Mouse (Mus musculus): ENCODE measurements around the gene Sft2d1.
A peak's percentile ranks its signal among the peaks of the same experiment; 100 is the strongest.
"Not testable (repeated sequence)": the region's sequence is repeated elsewhere in the genome, so short reads cannot be mapped to it uniquely, and the experiment has no call there.

Sft2d1 gene

DNA sequence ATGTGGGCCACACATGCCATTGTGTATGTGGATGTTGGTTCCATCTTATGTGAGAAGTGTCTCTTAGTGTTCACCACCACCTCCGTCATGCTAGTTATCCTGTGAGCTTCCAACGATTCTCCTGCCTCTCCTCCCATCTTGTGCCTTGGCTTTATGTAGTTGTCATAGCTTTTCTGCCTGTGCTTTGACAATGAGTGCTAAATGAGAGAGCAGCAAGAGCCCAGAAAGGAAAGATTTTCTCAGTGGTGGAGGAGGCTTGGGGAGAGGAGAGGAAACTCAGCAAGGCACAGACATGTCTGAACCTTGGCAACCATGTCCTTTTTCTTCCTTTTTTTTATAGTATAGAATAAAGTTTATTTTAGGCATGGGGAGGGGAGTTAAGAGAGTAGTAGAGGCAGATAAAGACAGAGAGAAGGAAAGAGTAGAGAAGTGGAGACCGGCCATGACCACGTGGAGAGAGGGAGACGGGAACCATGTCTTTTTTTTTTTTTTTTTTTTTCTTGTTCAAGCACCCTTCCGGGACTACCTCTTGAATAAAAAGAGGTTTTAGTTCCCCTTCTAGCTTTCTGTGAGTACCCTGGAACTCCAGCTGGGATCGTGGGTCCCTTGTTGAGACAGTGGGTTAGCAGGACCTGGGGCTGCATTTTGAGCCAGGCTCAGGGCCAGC, 8.0 kb upstream of the Sft2d1 start:
- DNase-seq (ENCODE audit: low spot score): no peak

DNA sequence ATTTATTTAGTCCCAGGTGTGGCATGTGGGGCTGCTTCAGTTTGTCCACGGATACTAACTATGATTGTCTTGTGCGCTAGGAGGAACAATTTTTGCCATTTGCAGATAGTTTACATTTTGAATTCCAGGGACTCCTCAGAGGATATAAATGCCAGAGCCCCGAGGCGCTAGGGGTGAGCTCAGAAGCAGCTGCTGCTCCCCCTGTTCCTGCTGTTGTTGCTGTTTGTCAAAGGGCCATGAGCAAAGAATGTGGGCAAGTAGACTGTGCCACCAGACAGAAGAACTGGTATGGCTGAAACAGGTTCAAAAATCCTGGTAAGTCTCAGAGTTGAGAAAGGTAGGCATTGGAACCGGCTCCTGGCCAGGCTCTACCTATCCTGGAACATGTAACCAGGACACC, 7.2 kb upstream of the Sft2d1 start:
- no peak for DNase-seq (ENCODE audit: low spot score)

DNA sequence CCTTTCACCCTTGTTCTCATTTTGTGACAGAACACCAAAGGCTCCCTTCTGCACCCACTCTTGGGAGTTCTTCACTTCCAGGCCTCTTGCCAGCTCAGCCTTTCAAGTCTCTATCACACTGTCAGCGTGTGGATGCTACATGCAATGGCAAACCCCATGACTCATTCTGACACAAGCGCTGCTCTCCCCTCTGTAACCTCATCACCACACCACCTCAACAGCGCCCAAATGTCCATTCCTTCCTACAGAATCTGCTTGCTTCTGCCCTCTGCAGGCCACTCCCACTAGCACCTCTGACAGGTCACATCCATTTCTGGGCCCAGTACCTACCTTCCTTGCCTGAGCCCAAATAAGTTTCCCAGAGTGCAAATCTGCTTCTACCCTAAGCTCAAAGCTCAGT, 5.1 kb upstream of the Sft2d1 start:
- DNase-seq (ENCODE audit: low spot score): no peak

DNA sequence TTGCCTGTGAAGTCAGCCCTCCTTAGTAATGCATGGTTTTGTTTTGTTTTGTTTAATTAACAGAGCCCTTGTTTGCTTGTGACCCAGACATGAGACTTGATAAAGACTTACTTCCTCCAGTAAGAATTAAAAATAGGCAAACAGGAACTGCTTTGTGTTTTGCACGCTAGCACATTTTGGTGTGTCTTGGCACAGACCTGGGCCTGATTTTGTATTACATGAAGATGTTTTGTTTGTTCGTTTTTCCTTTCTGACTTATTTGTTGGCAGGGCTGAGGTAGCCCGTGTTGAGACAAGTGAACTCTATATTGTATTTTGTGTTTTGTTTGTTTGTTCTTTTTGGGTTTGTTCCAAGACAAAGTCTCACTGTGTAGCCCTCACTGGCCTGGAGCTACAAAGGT, 849 bp downstream of the Sft2d1 start:
- DNase-seq (ENCODE audit: low spot score): no peak

DNA sequence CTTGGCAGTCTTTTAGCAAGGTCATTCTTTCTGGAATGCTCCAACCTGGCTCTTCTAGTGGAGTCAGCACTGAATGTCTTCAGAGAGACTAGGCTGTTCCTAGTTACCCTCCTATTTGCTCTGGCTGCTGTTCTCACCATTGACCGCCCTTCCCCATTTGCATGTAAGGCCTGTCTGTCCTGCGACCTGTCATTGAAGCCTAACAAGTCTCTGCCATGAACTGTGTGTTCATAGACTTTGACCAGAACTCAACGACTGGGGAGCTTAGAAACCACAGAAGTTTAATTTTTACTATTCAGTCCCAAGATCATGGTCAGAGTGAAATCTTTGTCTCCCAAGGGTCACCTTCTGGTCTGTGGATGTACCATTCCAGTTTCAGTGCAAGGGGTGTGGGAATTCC, 3.1 kb downstream of the Sft2d1 start:
- no peak for DNase-seq (ENCODE audit: low spot score)

DNA sequence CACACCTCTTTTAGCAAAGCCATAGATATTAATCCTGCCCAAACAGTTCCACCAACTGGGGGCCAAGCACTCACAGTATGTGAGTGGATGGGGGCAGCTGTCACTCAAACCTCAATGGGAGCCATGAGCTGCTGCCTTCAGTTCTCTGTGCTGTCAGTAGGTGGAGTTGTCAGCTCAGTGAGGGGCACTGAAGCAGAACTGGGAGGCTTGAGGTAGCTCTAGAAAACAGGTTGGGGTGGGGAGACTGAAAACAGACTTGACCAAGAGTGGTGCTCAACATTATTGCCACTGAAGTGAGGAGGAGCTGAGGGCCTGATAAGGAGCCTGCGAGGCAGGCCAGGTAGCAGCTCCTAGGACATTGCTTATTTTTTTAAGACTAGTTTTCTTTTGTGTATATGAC, 5.3 kb downstream of the Sft2d1 start:
- DNase-seq (ENCODE audit: low spot score): no peak

DNA sequence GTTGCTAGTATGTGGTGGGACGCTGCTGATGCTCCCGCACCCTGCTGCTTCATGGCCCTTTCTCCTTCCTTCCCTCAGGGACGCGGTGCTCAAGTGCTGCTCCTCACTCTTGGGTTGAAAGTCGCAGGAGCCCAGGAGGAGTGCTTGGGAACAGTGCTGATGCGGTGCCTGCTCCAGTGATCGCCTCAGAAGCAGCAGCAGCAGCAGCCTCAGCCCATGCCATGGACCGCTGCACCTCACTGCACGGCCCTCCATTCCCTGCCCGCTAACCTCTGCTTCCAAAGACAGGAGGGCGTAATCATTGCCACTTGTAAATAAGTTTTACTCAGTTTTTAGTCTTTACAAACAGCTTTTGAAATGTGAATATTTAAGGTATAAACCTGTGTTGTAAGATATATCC, 16.0 kb downstream of the Sft2d1 start:
- not testable (repeated sequence) for DNase-seq (ENCODE audit: low spot score)

DNA sequence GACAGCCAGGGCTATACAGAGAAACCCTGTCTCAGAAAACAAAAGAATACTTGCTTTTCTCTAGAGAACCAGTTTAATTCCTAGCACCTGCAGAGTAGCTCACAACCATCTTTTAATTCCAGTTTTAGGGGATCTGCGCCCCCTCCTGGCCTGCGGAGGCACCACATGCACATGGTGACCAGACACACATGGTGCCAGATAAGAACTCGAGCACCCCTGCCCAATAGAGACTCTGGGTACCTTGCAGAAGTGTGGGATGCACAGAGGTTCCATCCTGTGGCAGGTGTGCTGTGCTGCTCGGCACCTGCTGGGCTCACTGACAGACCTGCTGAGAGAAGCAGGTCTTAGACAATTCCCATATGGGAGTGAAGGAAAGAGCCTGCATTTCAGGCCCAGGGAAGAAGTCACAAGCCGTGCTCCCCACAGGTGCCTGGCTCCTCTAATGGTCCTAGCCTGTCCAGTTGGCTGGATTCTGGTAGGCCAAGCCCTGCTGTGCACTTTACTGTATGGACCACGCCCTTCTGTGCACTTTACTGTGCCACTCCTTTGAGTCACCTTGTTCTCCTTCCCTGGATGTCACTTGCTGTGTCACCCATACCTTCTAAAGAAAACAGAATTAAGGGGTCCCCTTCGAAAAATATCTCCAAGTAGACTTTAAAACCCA, 17.7 kb downstream of the Sft2d1 start:
- no peak for DNase-seq (ENCODE audit: low spot score)

DNA sequence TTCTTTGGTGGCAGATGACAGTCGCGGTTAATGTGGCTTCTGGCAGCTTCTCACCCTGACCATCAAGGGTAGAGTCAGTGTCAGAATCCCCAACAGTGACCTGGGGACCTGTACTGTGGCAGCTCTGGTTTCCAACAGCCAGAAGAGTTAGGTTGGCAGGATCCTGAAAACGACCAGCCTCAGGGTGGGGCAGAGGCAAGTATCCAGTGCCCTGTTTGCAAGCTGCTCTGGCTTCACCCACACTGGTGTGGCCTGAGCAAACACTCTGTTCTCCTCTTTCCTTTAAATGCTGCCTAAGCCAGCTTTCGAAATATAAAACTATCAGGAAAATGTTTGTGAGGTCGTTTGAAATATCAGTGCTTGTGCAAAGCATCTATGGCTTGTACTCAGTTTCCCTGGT, 19.7 kb downstream of the Sft2d1 start:
- DNase-seq (ENCODE audit: low spot score): no peak

DNA sequence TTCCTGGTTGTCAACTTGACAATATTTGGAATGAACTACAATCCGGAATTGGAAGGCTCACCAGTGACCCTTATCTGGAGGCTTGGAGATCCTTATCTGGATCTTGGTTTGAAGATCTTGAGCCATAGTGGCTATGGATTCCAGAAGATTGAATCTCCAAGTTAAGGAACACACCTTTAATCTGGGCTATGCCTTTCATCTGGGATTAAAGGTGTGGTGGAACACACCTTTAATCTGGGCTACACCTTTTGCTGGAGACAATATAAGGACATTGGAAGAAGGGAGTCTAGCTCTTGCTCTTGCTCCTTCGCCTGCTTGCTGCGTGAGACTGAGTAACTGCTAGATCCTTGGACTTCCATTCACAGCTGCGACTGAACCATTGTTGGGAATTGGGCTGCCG, 26.3 kb downstream of the Sft2d1 start, which contains the start of gene Prr18:
TSS of gene Prr18 (plus strand) at position 301 of the 400 bp plus-strand sequence.
- DNase-seq (ENCODE audit: low spot score): not testable (repeated sequence)

DNA sequence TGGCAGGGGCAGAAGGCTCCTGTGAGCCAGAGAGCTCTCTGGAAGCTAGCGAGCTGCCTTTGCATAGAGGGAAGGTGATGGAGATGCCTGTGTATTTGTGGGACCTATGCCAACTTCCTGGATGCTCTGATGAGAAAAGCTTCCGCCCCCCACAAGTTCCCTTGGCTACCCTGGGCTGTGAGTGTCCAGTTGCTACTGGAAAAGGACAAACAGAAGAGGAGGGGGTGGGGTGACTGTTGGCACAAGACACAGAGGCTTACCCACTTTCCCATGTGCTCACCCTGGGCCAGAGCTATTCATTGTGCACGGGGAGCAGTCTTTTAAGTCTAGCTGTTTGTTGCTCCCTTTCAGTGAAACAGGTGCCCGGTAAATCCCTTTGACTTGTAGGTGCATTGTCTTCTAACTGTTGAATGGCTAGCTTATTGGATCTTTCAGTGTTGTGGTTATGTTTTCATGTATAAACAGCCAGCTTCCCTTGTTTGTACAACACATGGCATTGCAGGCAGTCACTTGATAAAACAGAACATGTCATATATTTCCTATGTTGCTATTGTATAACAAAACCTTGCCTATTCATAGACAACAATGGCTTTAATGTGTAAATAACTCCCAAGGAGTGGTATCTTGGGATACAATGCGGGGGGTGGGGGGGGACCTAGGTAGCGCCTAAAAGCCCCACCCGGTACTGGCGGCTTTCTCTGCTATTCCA, 28.9 kb downstream of the Sft2d1 start:
- DNase-seq (ENCODE audit: low spot score): no peak

DNA sequence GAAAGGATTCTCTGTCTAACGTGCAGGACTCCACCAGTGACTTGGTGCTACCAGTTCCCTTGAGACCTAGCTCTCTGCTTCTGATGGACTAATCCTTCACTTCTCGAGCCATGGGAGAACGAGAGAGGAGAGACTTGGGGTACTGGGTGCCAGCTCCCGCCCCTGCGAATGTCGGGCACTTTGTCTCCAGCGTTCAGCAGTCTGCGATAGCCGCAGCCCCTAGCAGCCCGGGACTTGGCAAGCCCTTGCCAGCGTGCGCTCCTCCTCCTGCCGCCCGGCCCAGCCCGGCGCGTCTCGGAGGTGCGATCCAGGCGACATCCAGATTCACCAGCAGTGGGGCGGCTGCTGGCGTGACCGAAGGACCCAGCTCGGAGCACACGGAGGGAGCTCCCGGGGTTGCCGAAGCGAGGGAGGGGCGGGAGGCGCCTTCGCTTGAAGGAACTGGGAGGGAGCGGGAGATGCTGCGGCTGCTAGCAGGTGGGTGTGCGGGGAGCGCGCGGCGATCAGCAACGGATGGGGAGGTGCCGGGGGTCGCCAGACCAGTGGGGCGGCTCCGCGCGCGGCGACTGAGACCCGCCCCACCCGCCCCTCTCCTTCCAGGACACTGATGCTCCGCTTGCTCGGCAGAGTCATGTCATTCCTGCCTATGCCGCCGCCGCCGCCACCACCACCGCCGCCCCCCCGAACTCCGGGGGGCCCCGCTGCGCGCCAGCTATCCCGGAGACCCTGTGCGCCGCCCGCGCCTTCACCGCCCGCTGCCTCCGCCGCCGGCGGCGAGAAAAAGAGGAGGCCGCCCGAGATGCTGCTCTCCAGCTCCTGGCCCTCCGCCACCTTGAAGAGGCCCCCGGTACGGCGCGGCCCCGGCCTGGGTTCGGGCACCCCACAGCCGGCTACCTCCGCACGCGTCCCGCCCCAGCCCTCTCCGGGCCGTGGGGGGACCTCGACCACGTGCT, 29.8 kb downstream of the Sft2d1 start:
- peak; percentile 54 for DNase-seq (ENCODE audit: low spot score)

DNA sequence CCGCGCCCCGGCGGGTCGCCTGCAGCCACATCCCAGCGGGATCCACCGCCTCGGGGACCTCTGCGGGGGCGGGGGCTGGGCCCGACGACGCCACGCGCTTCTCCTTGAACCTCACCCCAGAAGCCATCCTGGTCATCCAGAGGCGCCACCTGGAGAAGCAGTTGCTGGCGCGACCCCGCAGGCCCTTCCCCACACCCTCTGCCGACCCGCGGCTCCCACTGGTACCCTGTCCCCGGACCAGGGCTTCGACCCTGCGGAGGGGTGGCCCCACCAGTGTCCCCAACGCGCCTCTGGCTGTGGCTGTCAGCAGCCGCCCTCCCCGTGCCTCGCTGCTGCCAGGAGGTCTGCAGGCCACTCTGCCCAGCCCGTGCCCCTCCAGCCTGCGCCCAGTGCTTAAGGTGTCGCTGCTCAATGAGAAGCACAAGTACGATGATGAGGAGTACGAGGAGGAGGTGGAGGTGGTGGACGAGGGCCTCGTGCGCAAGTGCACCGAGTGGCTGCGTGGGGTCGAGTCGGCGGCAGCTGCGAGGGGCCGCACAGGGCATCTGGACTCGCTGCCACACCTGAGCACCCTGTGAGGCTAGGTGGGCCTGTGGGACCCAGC, 30.6 kb downstream of the Sft2d1 start:
- DNase-seq (ENCODE audit: low spot score): no peak

DNA sequence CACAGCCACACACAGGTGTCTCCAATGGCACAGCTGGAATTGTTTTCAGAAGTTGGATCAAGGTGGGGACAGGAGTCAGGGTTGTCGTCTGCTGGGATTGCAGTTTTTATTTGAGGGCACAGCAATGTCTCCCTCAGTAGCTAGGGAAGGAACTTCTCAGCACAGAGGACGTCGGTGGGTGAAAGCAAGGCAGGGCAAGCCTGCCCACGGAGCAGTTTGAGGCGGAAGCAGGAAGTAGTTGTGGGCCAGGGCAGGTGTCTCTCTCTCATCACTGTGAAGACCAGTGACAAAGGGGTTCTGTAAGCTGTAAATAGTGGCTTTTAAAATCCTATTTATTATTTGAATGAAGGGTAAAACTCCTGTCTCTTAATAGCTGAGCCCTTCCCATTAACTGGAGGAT, 31.8 kb downstream of the Sft2d1 start:
- no peak for DNase-seq (ENCODE audit: low spot score)

DNA sequence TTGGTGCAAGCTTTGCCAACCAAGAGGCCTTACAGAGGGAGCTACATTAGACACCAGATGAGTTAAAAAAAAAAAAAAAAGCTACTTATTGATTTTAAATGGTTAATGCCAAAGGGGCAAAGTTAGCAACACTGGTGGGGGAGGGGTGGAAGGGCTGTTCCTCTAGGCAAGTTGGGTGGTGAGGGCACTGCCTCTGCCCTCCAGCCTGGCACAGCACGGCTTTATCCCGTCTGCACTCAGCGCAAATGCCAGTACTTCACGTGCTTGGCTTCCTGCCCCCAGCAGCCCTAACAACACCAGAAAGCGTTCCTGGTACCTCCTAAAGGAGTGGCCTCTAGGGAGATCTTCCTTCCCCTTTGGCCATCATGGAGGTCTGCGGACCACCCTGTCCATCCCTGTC, 32.5 kb downstream of the Sft2d1 start:
- no peak for DNase-seq (ENCODE audit: low spot score)

DNA sequence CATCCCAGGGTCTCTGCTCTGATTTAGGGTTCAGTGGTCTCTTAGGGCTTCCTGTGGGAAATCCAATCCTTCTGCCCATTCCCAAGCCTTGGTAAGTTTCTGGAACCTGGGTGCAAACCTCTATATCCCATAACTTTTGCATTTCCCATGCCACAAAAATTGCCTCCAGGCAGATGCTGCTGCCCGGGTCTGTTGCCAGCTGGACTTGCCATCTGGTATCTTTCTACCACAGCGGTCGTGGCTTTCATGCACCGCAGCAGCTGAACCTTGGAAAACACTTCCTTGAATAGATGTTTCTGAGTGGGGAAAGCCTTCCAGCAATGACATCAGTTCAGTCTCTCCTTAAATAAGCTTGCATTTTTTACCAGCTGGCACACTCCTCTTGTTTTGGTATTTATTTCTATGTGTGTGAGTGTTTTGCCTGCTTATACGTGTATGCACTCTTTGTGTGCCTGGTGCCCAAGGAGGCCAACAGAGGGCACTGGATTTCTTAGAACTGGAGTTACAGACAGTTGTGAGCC, 36.9 kb downstream of the Sft2d1 start:
- DNase-seq (ENCODE audit: low spot score): no peak

DNA sequence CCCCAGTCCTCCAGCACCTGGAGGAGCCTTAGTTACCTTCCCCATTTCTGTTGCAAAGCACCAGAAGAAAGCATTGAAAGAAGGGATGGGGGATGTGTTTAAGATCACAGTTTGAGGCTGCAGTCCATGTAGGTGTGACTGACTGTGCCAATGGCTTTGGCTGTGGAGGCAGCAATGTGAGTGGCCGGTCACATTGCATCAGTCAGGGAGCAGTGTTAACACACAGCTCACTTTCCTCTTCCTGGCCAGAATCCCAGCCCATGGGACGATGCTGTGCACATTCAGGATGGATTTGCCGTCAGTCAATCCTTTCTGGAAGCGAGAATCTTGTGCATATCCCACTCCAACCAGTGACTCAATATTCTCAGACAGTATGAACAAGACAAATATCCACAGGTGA, 38.0 kb downstream of the Sft2d1 start:
- no peak for DNase-seq (ENCODE audit: low spot score)

DNA sequence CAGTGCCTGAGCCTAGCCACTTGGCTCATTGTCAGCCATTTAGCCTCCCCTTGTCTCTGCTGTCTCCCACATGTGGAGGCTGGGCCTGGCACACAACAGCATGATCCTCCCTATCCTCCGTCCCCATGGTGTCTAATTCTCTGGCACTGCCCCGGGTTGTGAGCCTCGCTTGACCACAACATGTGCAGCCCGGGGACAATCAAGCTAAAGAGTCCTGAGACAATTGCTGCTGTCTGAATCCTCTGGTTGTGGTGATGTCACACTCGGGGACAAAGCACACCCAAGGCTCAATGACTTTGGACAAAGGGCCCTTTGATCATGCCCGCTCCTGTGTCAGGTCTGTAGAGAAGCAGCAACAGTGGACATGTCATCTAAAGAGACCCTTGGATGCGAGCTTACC, 40.2 kb downstream of the Sft2d1 start:
- DNase-seq (ENCODE audit: low spot score): no peak

DNA sequence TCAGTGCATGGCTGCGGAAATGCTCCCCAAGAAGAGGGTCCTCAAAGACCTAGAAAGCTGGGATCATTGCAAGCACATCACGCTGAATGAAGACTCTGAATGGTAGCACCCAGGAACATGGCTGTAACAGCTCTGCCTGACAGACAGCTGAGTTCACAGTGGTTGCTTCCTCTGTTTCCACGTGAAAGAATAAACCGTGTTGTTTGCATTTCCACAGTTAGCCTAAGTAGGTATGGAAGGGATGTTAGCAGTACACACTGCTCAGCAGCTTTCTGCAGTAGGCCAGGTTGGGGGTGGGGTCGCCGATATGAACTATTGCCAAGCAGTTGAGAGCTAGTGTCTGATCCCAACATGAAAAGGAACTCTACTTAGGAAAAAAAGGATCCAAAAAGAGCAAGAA, 44.8 kb downstream of the Sft2d1 start, which contains the start of gene T2:
TSS of gene T2 (plus strand) at position 301 of the 400 bp plus-strand sequence.
- no peak for DNase-seq (ENCODE audit: low spot score)

DNA sequence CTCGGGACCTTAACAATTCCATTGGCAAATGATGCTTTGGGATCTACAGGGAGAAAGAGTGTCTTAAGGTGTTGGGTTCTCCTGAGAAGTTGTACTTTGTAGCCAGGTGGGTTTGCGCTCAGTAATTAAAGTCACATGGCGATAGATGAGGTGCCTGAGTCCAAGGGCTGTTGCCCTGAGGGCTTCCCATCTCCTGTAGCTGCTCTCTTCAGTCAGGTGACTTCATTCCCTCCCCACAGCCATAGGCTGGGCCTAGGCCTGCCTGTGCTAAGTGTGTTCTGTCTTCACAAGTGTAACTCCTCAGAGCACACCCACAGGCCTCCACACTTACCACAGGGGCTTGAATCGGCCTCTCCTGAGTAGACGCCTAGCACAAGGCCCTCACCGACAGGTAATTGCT, 46.6 kb downstream of the Sft2d1 start:
- DNase-seq (ENCODE audit: low spot score): no peak

DNA sequence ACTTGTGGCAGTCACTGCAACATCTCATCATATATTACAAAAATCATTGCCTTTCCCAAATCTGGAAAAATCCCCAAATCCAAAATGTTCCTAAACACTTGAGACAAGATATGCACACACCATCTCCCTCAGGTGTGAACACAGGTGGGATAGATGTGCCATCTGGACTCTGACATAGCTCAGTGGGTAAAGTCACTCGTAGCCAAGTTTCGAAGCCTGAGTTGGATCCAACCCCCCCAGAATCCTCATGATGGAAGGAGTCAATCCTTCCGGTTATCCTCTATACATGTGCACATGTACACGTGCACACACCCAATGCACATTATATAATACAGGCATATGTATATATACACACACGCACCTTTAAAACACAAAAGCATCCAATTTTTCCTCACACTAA, 50.0 kb downstream of the Sft2d1 start:
- DNase-seq (ENCODE audit: low spot score): no peak

Data from testis, postnatal 10 days (tissue).